In genomic region chr6:95613228-95613627, GRCm38 (mm10) we compare ENCODE assay signal across 15 mouse cellular contexts.
"Had no signal": no experiment of that assay in that cellular context is flagged by ENCODE, and none has a peak within 500 bp of the region (broad histone marks: within the 10 kb centered on the region; RNA-seq: fewer than 3 reads in every experiment).

No protein-coding gene starts in this region.

- H3K9me3 ChIP-seq: limb, embryonic 15.5 days; liver, embryonic 15.5 days had no signal

- H3K9ac ChIP-seq: limb, embryonic 15.5 days; liver, embryonic 15.5 days had no signal

- H3K27me3 ChIP-seq: limb, embryonic 15.5 days; liver, embryonic 15.5 days had no signal

- DNase-seq: kidney, adult 9 months; kidney, postnatal 14 days; kidney, postnatal 4 days; lung, adult 2 months; lung, postnatal 14 days; lung, postnatal 4 days; midbrain, embryonic 14.5 days; thymus, adult 2 months; thymus, postnatal 14 days; thymus, postnatal 4 days had no signal

- H3K4me2 ChIP-seq: limb, embryonic 15.5 days; liver, embryonic 11.5 days; liver, embryonic 15.5 days; midbrain, embryonic 11.5 days had no signal

- H3K4me1 ChIP-seq: limb, embryonic 15.5 days had no signal

- H3K36me3 ChIP-seq: limb, embryonic 15.5 days had no signal

- H3K27ac ChIP-seq: limb, embryonic 15.5 days; liver, embryonic 15.5 days; stomach, postnatal 0 days had no signal

- H3K4me3 ChIP-seq: limb, embryonic 15.5 days; liver, embryonic 15.5 days had no signal
